Mouse (Mus musculus) neural tube, embryonic 14.5 days (tissue): Measurements from ENCODE around the gene Gm14862. TPM values are rescaled to one million over a fixed set of nuclear protein-coding genes. Genes with fewer than 3 reads are reported as not detected.

Experiments used
- ATAC-seq: fragments of 200-750 bp; cut with Nextera tagmentation; 2 replicates; pipeline ENCODE4 v1.8.0; 2017; ENCODE audit warnings: low read depth, mild to moderate bottlenecking, moderate TSS enrichment, moderate library complexity
- H3K27ac ChIP-seq: fragments of 300-500 bp; sonication (generic); 2 replicates; pipeline ENCODE4 v1.5.1; 2014; ENCODE audit warnings: low read depth, mild to moderate bottlenecking, control low read depth, low read length, moderate library complexity, mixed read lengths
- H3K27me3 ChIP-seq: fragments of 300-500 bp; sonication (generic); 2 replicates; pipeline ENCODE4 v1.6.1; 2014; ENCODE audit warnings: low read length; ENCODE audit not compliant: control insufficient read depth, insufficient read depth
- H3K36me3 ChIP-seq: fragments of 300-500 bp; sonication (generic); 2 replicates; pipeline ENCODE4 v1.6.1; 2014; ENCODE audit warnings: low read length, mixed read lengths; ENCODE audit not compliant: control insufficient read depth, insufficient read depth
- H3K4me1 ChIP-seq: fragments of 300-500 bp; sonication (generic); 2 replicates; pipeline ENCODE4 v1.6.1; 2014; ENCODE audit warnings: low read length; ENCODE audit not compliant: control insufficient read depth, insufficient read depth
- H3K4me2 ChIP-seq: fragments of 300-500 bp; sonication (generic); 2 replicates; pipeline ENCODE4 v1.6.1; 2014; ENCODE audit warnings: mild to moderate bottlenecking, low read depth, low read length, control low read depth
- H3K4me3 ChIP-seq: fragments of 300-500 bp; sonication (generic); 2 replicates; pipeline ENCODE4 v1.5.1; 2014; ENCODE audit warnings: low read depth, low read length, control low read depth, mixed read lengths
- H3K9ac ChIP-seq: fragments of 300-500 bp; sonication (generic); replicated peaks from 2 replicates; pipeline ENCODE4 v1.6.1; 2014; ENCODE audit warnings: low read depth, mild to moderate bottlenecking, control low read depth, low read length, mixed read lengths
- H3K9me3 ChIP-seq: fragments of 300-500 bp; sonication (generic); 2 replicates; pipeline ENCODE4 v1.6.1; 2016; ENCODE audit warnings: low read length; ENCODE audit not compliant: control insufficient read depth
- WGBS: fragments of 180-500 bp; shearing (Covaris S2); extraction: QIAGEN DNeasy Blood & Tissue Kit; methylation state at CpG from one replicate; pipeline ENCODE4 v1.1.7; 2014; 5-methylcytosine and 5-hydroxymethylcytosine counted together
- polyA plus RNA-seq: library from polyadenylated mRNA; unstranded; fragments of >200 nt; fragmentation: Nextera tagmentation; extraction: Ambion mirVana; gene quantifications from 2 replicates; pipeline ENCODE4 v1.2.1, GENCODE M21; 2014

Gm14862 gene
- polyA plus RNA-seq, 1 experiment from 2014 or later = not detected

DNA sequence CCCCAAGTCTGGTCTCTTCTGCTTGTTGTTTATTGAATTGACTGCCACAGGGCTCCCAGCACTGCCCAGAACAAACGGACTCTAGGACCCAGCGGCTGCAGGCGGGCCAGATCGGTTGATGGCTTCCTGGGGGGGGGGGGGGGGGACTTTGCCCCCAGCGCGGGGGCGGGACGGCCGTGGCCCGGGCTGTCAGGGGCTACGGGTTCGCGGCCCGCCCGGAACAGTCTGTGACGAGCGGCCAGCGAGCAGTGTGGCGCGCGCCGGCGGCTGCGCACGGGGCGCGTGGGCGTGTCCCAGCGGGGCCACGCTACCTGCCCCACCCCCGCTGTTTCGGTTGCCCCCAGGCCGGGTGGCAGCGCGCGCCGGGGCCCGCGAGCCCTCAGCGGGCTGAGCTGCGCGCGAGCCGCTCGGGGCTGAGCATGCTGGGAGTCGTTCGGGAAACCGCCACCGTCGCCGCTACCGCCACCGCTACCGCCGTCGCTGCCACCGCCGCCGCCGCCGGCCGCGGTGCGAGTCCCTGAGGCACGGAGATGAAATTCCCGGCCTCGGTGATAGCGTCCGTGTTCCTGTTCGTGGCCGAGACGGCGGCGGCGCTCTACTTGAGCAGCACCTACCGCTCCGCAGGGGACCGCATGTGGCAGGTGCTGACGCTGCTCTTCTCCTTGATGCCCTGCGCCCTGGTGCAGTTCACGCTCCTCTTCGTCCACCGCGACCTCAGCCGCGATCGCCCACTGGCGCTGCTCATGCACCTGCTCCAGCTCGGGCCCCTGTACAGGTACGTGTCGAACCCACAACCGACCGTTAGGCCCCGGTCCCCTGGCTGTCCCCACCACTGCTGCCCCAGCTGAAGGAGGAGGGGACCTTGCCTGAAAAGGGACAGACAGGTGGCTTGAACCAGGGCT is 16.0 kb upstream of the Gm14862 start, which contains the start of gene Xk:
Gene Xk (plus strand): TSS at position 297 of the 902 bp plus-strand sequence.
- no peaks in the 10 kb centered on the region for H3K27me3 ChIP-seq
- H3K9ac ChIP-seq = peak within 1 kb of the TSS; percentile 59
- 18% methylated on average over 53 of the region's 94 CpGs for WGBS

DNA sequence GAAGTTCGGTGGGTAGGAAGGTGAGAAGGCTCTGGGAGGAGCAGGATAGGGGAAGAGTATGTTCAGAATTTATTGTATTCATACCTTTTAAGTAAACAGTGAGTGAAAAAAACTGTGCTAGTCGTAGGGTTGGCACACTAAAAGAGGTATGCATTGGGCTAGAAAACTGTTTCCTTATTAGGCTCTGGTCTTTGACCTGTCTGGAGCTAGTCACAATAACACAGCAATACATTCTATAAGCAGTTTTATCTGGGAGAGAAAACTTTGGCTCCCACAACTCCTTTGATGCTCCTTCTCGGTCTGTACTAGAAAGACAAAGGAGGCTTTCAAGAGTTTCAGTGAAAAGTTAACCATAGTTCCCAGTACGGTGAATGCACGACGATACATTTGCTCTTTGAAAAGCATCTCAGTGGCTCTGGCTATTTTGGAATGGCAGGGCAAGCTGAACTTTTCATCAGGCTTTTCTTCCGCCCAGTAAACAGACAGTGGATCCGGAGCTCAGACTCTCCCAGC is 15.3 kb upstream of the Gm14862 start:
- no peak for ATAC-seq
- H3K27ac ChIP-seq = no peak overlapping the region
- no peaks in the 10 kb centered on the region for H3K27me3 ChIP-seq
- WGBS = 27% methylated on average over 8 of the region's 8 CpGs
- no peaks in the 10 kb centered on the region for H3K36me3 ChIP-seq
- no peaks in the 10 kb centered on the region for H3K4me1 ChIP-seq
- H3K9ac ChIP-seq = no peak overlapping the region
- H3K4me3 ChIP-seq = peak overlapping the region; percentile 53
- H3K9me3 ChIP-seq = no peaks in the 10 kb centered on the region
- peak overlapping the region; percentile 41; the same call in 1 of the 2 replicates for H3K4me2 ChIP-seq

More for the DNA sequence above, 16.0 kb upstream of the Gm14862 start, which contains the start of gene Xk:
- H3K27ac ChIP-seq = peak within 1 kb of the TSS; percentile 44; the same call in 1 of the 2 replicates
- H3K9me3 ChIP-seq = no peaks in the 10 kb centered on the region
- no peaks in the 10 kb centered on the region for H3K36me3 ChIP-seq
- H3K4me3 ChIP-seq = peak within 1 kb of the TSS; percentile 53
- peak within 1 kb of the TSS; percentile 41 for H3K4me2 ChIP-seq
- H3K4me1 ChIP-seq = no peaks in the 10 kb centered on the region
- peak; percentile 94 for ATAC-seq

DNA sequence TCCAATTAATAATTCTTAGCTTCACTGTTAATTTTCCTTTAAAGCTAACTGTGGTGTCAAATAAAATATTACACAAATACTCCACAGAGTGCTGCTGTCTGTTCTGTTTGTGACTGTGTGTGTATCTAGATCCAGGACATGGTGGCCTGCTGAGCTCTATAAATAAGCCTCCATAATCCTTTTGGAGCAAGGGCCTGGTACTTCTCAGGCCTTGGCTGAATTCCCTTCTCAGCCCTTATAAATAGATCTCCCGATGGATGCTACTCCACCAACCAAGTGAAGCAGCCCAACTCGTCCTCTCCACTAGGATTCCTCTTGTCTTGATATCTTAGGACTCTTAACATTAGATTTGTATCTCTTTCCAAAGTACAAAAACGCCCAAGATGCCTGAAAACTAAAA is 14.4 kb upstream of the Gm14862 start:
- Histone ChIP-seq H3K27ac (no peak overlapping the region), H3K4me2 (no peak overlapping the region), H3K9ac (no peak overlapping the region), H3K9me3 (no peaks in the 10 kb centered on the region), H3K27me3 (no peaks in the 10 kb centered on the region), H3K4me3 (no peak overlapping the region), H3K4me1 (no peaks in the 10 kb centered on the region), H3K36me3 (no peaks in the 10 kb centered on the region)
- ATAC-seq = no peak
- WGBS = 71% methylated on average over 3 of the region's 3 CpGs

DNA sequence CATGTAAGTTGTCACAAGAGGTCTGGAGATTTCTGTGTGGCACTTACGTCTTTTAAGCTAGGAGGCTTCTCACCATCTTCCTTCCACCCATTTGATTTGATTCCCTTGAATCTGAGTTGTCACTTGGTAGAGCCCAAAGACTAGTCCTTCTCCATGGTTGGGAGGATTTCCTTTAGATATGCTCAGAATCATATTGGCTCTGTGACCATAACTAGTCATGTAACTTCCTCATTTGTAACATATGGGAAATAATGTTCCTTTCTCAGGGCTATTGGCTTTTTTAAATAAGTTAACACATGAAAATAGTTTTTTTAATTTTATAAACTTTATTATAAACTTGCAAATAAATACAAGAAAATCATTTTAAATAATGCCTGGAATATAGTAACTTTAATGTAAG is 2.6 kb upstream of the Gm14862 start:
- Histone ChIP-seq H3K9ac (no peak overlapping the region), H3K36me3 (no peaks in the 10 kb centered on the region), H3K4me3 (no peak overlapping the region), H3K4me1 (no peaks in the 10 kb centered on the region), H3K27me3 (no peaks in the 10 kb centered on the region), H3K4me2 (no peak overlapping the region), H3K27ac (no peak overlapping the region), H3K9me3 (no peaks in the 10 kb centered on the region)
- no peak for ATAC-seq
- 69% methylated on average over 1 of the region's 1 CpGs for WGBS

DNA sequence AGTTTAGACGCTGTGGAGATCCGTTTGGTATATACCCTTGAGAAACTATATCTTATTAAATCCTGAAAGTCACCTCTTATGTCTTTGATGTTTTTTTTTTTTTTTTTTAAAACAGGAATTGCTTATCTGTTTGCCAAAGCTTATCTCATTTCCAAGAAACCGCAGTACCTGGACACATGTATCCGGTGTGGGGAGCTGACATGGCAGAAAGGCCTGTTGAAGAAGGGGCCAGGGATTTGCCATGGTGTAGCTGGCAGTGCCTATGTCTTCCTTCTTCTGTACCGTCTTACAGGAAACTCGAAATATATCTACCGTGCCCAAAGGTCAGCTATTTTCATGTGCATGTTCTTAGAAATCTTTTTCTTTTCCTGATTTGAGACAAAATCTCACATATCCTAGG is 1.1 kb upstream of the Gm14862 start:
- no peak overlapping the region for H3K27ac ChIP-seq
- no peak overlapping the region for H3K9ac ChIP-seq
- no peaks in the 10 kb centered on the region for H3K4me1 ChIP-seq
- no peaks in the 10 kb centered on the region for H3K27me3 ChIP-seq
- ATAC-seq = no peak
- no peak overlapping the region for H3K4me3 ChIP-seq
- 97% methylated on average over 7 of the region's 7 CpGs for whole genome bisulfite sequencing
- no peaks in the 10 kb centered on the region for H3K36me3 ChIP-seq
- H3K4me2 ChIP-seq = no peak overlapping the region
- no peaks in the 10 kb centered on the region for H3K9me3 ChIP-seq

DNA sequence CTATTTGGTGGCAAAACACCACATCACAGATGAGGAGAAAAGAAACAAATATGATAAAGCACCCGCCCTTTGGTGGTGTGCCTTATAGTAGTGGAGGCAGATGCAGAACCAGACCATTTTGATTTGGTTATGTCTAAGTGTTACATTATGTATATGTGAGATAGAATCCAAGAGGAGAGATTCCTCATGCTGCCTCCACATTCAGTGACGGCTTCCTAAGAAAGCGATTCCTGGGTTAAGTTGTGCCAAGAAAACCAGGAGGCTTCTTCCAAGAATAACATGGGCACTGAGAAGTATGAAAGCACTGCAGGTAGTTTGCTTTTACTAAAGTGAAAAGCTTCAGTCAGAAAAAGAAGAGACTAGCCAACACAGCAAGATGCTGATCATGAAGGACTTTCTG is 1.8 kb downstream of the Gm14862 start:
- ATAC-seq = no peak
- no peak overlapping the region for H3K4me3 ChIP-seq
- H3K4me1 ChIP-seq = no peaks in the 10 kb centered on the region
- H3K27me3 ChIP-seq = no peaks in the 10 kb centered on the region
- H3K4me2 ChIP-seq = no peak overlapping the region
- no peak overlapping the region for H3K9ac ChIP-seq
- H3K27ac ChIP-seq = no peak overlapping the region
- H3K36me3 ChIP-seq = no peaks in the 10 kb centered on the region
- WGBS = 97% methylated on average over 3 of the region's 3 CpGs
- no peaks in the 10 kb centered on the region for H3K9me3 ChIP-seq

DNA sequence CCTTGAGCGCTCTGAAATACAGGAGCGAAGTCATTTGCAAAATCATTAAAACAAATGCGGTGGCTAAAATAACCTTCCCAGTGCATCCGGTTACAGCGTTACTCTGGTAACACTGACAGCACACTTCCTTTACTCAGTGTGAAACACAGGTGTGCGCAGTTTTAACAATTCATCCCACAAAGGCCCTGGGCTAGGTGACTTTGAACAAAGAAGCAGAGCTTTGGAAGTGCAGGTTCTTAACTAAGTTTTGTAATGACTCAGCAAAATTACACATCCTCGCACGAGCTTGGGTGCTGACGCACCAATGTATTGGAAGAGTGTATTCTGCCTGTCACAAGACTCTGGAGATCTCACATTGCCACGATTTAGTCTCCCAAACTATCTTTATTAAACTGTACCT is 2.7 kb downstream of the Gm14862 start:
- Histone ChIP-seq H3K27ac (no peak overlapping the region), H3K9ac (no peak overlapping the region), H3K4me3 (no peak overlapping the region), H3K9me3 (no peaks in the 10 kb centered on the region), H3K4me2 (no peak overlapping the region), H3K27me3 (no peaks in the 10 kb centered on the region), H3K36me3 (no peaks in the 10 kb centered on the region), H3K4me1 (no peaks in the 10 kb centered on the region)
- no peak for ATAC-seq
- 86% methylated on average over 10 of the region's 10 CpGs for WGBS

DNA sequence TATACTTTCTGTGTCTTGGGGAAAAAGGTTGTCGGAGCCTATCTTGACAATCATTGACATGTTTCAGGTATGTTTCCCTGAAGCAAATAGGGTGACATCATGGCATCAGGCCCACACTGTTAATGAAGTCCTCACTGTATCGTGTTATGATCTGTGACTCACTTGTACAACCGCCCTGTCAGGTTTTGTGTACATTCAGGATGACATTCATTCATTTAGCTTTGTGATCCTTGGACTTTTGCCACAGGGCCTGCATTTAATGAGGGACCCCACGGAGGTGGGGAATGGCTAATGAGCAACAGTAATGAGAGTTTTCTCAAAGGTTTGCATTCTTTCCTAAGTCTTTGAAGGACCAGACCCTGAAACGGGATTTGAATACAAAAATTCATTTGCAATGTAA is 7.8 kb downstream of the Gm14862 start:
- Histone ChIP-seq H3K4me2 (no peak overlapping the region), H3K4me1 (no peaks in the 10 kb centered on the region), H3K27me3 (no peaks in the 10 kb centered on the region), H3K4me3 (no peak overlapping the region), H3K9me3 (no peaks in the 10 kb centered on the region), H3K36me3 (no peaks in the 10 kb centered on the region), H3K27ac (no peak overlapping the region), H3K9ac (no peak overlapping the region)
- peak; percentile 54; the same call in 1 of the 2 replicates for ATAC-seq
- WGBS = 46% methylated on average over 5 of the region's 5 CpGs

DNA sequence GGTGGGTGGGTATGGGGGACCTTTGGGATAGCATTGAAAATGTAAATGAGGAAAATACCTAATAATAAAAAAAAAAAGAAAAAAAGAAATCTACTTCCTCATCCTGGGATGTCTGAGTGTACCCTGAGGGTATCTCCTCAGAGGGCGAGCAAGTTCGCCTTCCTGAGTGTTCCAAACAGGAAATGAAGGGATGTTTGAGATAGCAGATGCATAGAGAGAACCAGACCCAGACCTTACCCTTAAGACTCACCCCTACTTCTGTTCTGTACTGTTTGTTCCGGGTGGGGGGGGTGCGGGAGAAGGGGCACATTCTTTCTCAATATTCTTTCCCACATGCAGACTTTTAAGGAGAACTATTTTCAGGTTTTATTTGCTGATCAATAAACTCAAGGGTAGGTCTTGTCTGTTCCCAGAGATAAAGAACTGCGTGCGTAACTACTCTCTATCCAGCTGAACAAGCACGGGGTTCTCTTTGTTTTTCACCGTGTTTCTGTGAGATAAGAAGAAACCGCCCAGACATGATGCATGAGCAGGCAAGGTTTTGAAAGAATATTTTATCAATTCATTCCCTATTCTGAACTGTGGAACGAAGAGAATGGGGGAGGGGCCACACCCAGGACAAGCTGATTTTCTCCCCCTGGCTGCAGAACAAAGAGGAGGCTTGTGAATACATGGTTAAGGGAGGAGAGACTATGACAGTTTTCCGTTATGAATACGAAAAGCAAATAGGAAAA is 11.9 kb downstream of the Gm14862 start:
- no peak overlapping the region for H3K9ac ChIP-seq
- WGBS = 71% methylated on average over 12 of the region's 12 CpGs
- no peaks in the 10 kb centered on the region for H3K36me3 ChIP-seq
- H3K27me3 ChIP-seq = no peaks in the 10 kb centered on the region
- no peak overlapping the region for H3K4me2 ChIP-seq
- ATAC-seq = no peak
- no peaks in the 10 kb centered on the region for H3K9me3 ChIP-seq
- H3K4me1 ChIP-seq = no peaks in the 10 kb centered on the region
- no peak overlapping the region for H3K4me3 ChIP-seq
- no peak overlapping the region for H3K27ac ChIP-seq
